ENCODE assay signal across 8 mouse cellular contexts in the genomic region with DNA sequence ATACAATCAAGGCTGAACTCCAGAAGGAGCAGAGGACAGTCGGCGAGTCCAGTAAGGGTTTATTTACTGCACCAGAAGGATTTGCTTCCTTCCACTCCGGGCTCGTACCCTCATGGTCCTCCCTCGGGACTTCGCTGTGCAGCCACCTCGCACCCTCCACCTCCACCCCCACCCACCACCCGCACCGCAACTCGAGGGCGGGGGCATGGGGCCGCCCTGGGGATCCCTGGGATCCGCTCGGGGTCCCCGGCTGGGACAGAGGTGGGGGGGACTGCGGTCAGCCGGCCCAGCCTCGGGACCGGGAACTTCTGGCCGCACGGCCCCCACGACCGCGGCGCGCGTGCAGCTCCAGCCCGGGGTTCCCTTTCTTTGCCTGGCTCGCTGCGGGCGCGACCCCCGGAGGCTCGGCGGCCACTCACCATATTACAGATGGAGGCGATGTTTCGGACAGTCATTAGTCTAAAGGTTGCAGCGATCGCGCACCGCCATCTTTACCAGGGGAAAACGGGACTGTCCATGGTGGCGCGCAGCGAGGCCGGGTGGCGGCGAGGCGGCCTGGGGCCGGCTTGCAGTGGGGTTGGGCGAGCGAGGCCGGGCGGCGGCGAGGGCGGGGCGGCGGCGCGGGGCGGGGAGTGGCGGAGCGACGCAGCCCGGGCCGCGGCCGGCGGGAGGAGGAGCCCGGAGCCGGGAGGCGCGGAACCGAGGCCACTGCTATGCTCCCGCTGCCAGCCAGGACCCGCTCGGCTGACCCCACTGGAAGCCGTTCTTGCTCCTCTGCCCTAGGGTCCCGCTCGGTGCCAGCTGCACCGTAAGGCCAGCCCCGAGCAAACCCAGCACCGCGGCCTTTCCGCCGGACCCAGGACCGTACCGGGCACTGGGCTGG. TPM values are rescaled to one million over a fixed set of nuclear protein-coding genes. Genes with fewer than 3 reads are reported as not detected.
DNase-seq lines count a peak whose midpoint lies in the region; ATAC-seq lines count a peak whose summit lies in the region.

A gene (minus strand): TSS at position 601 of the 883 bp plus-strand sequence.

- peak; percentile 91 to 93 for DNase-seq in adrenal gland, adult 18-20 months (ENCODE audit: low spot score in 2 of 2)
- DNase-seq in embryo, embryonic 10 days (ENCODE audit: low spot score), result peak; percentile 82
- DNase-seq in gastrocnemius, postnatal 25 days, result peak; percentile 84
- DNase-seq in left cerebral cortex, postnatal 4 days, result peak; percentile 88
- DNase-seq in midbrain, embryonic 10.5 days (ENCODE audit: low spot score), result peak; percentile 87
- DNase-seq in right cerebral cortex, postnatal 36 days (ENCODE audit: low spot score in 2 of 2), result peak; percentile 52 to 64
- DNase-seq in urinary bladder, postnatal 4 days (ENCODE audit: low spot score in 2 of 2), result peak; percentile 83 to 89

- H3K9me3 ChIP-seq in midbrain, embryonic 10.5 days (replicated peaks), result no peaks in the 10 kb centered on the region

- peak within 1 kb of the TSS; percentile 95 for H3K4me3 ChIP-seq in midbrain, embryonic 10.5 days

- WGBS in midbrain, embryonic 10.5 days, result under 1% methylated on average over 80 of the region's 89 CpGs

- ATAC-seq in inflammation-experienced regulatory T-cells, adult 6 months, result peak; percentile 76

- peaks cover 4% of the 10 kb centered on the region; the same call in 1 of the 2 replicates for H3K27me3 ChIP-seq in midbrain, embryonic 10.5 days (ENCODE audit: low read depth, poor library complexity, severe bottlenecking)

- peaks cover 34% of the 10 kb centered on the region for H3K4me1 ChIP-seq in midbrain, embryonic 10.5 days

- intact Hi-C loops in left cerebral cortex, postnatal 4 days (cut with DNase I), result no loop called here

- no peaks in the 10 kb centered on the region for H3K36me3 ChIP-seq in midbrain, embryonic 10.5 days

- peak within 1 kb of the TSS; percentile 99 for H3K27ac ChIP-seq in midbrain, embryonic 10.5 days (replicated peaks)

RNA-seq across cellular contexts. Expression of the gene that starts here (rescaled TPM):
- 10 to 100 TPM; 25.8 to 26.9 TPM for total RNA-seq in adrenal gland, adult 18-20 months (2021)
- 10 to 100 TPM; 11.8 to 14.1 TPM for total RNA-seq in gastrocnemius, postnatal 25 days (2021)
- polyA plus RNA-seq in inflammation-experienced regulatory T-cells, adult 6 months (2017; shearing (Covaris generic)), result 10 to 100 TPM in 1 of 3 experiments, 1 to 10 TPM in 2; 8.5 to 12.6 (median 9.9) TPM
- 100 to 1,000 TPM; 111 to 115 TPM for total RNA-seq in left cerebral cortex, postnatal 4 days (2021)
- polyA plus RNA-seq in midbrain, embryonic 10.5 days (2016; fragmentation: Nextera tagmentation; extraction: Ambion mirVana), result 29.7 and 30.1 TPM in 2 replicates

Comparison
In these comparisons a context has a peak if more than half of its experiments do, and no peak if none do; other contexts are left out.
1. Peak in every context shown above with its lines: DNase-seq, ATAC-seq, H3K4me3 ChIP-seq and H3K27ac ChIP-seq.
2. RNA of the gene that starts here (total RNA-seq): 111 to 115 TPM in left cerebral cortex, postnatal 4 days; 25.8 to 26.9 TPM in adrenal gland, adult 18-20 months and 11.8 to 14.1 TPM in gastrocnemius, postnatal 25 days; every median in the first group is over 4 times any median in the second.